Mouse (Mus musculus): ENCODE results near the gene Zfp428. TPM values are rescaled to one million over a fixed set of nuclear protein-coding genes. Genes with fewer than 3 reads are reported as not detected.

The Zfp428 gene
- polyA plus RNA-seq, 1 experiment from 2014 or later: 87.7 TPM

GRCm38 (mm10) chr7:24486654-24487130 lies 20.1 kb upstream of the Zfp428 start:
- H3K27me3 ChIP-seq (ENCODE audit: control insufficient read depth, insufficient read depth, low read length): no peaks in the 10 kb centered on the region
- H3K4me2 ChIP-seq (replicated peaks; ENCODE audit: low read depth, low read length): peak overlapping the region; percentile 13
- 0 out of 2 replicates have a peak, but pooled peaks cover 6% of the 10 kb centered on the region for H3K4me1 ChIP-seq (replicated peaks; ENCODE audit: control insufficient read depth, insufficient read depth, low read length)
- no peaks in the 10 kb centered on the region for H3K9me3 ChIP-seq (ENCODE audit: control insufficient read depth, low read length)
- H3K9ac ChIP-seq (ENCODE audit: low read depth, low read length): peak overlapping the region; percentile 43; the same call in 1 of the 2 replicates
- 46% methylated on average over 9 of the region's 9 CpGs for WGBS
- DNase-seq (ENCODE audit: low spot score): no peak
- peak overlapping the region; percentile 48 for H3K27ac ChIP-seq (ENCODE audit: low read depth, low read length)
- peaks cover 5% of the 10 kb centered on the region; the same call in 1 of the 2 replicates for H3K36me3 ChIP-seq (ENCODE audit: control insufficient read depth, insufficient read depth, low read length)
- ATAC-seq (ENCODE audit: low FRiP score): peak; percentile 58
- 0 out of 2 replicates have a peak overlapping the region, but pooled peaks have one; percentile 11 for H3K4me3 ChIP-seq (ENCODE audit: low read depth, low read length)

GRCm38 (mm10) chr7:24487403-24487802 lies 19.4 kb upstream of the Zfp428 start:
- DNase-seq (ENCODE audit: low spot score): no peak
- H3K36me3 ChIP-seq (ENCODE audit: control insufficient read depth, insufficient read depth, low read length): peaks cover 5% of the 10 kb centered on the region; the same call in 1 of the 2 replicates
- no peak overlapping the region for H3K4me3 ChIP-seq (ENCODE audit: low read depth, low read length)
- 0 out of 2 replicates have a peak, but pooled peaks cover 6% of the 10 kb centered on the region for H3K4me1 ChIP-seq (replicated peaks; ENCODE audit: control insufficient read depth, insufficient read depth, low read length)
- H3K9me3 ChIP-seq (ENCODE audit: control insufficient read depth, low read length): no peaks in the 10 kb centered on the region
- no peaks in the 10 kb centered on the region for H3K27me3 ChIP-seq (ENCODE audit: control insufficient read depth, insufficient read depth, low read length)
- ATAC-seq (ENCODE audit: low FRiP score): peak; percentile 21; the same call in 1 of the 2 replicates
- WGBS: 30% methylated on average over 1 of the region's 3 CpGs
- H3K9ac ChIP-seq (ENCODE audit: low read depth, low read length): 0 out of 2 replicates have a peak overlapping the region, but pooled peaks have one; percentile 43
- H3K4me2 ChIP-seq (replicated peaks; ENCODE audit: low read depth, low read length): no peak overlapping the region
- H3K27ac ChIP-seq (ENCODE audit: low read depth, low read length): 0 out of 2 replicates have a peak overlapping the region, but pooled peaks have one; percentile 39

GRCm38 (mm10) chr7:24488303-24488702 lies 18.5 kb upstream of the Zfp428 start:
- Histone ChIP-seq H3K9me3 (ENCODE audit: control insufficient read depth, low read length) (no peaks in the 10 kb centered on the region), H3K4me3 (ENCODE audit: low read depth, low read length) (no peak overlapping the region), H3K36me3 (ENCODE audit: control insufficient read depth, insufficient read depth, low read length) (peaks cover 5% of the 10 kb centered on the region; the same call in 1 of the 2 replicates), H3K27me3 (ENCODE audit: control insufficient read depth, insufficient read depth, low read length) (no peaks in the 10 kb centered on the region), H3K4me2 (replicated peaks; ENCODE audit: low read depth, low read length) (no peak overlapping the region), H3K27ac (ENCODE audit: low read depth, low read length) (no peak overlapping the region), H3K9ac (ENCODE audit: low read depth, low read length) (no peak overlapping the region), H3K4me1 (replicated peaks; ENCODE audit: control insufficient read depth, insufficient read depth, low read length) (0 out of 2 replicates have a peak, but pooled peaks cover 6% of the 10 kb centered on the region)
- 83% methylated on average over 8 of the region's 8 CpGs for whole genome bisulfite sequencing
- ATAC-seq (ENCODE audit: low FRiP score) (no peak), DNase-seq (ENCODE audit: low spot score) (no peak)

- H3K36me3 ChIP-seq (ENCODE audit: control insufficient read depth, insufficient read depth, low read length): no peaks in the 10 kb centered on the region; the same call in 1 of the 2 replicates
- DNase-seq (ENCODE audit: low spot score) (peak; percentile 57), ATAC-seq (ENCODE audit: low FRiP score) (peak; percentile 28; the same call in 1 of the 2 replicates)
- peak overlapping the region; percentile 28 for H3K4me2 ChIP-seq (replicated peaks; ENCODE audit: low read depth, low read length)
- peaks cover 6% of the 10 kb centered on the region; the same call in 1 of the 2 replicates for H3K4me1 ChIP-seq (replicated peaks; ENCODE audit: control insufficient read depth, insufficient read depth, low read length)
- peak overlapping the region; percentile 8; the same call in 1 of the 2 replicates for H3K4me3 ChIP-seq (ENCODE audit: low read depth, low read length)
- H3K9ac ChIP-seq (ENCODE audit: low read depth, low read length): no peak overlapping the region
- no peak overlapping the region for H3K27ac ChIP-seq (ENCODE audit: low read depth, low read length)
- no peaks in the 10 kb centered on the region for H3K9me3 ChIP-seq (ENCODE audit: control insufficient read depth, low read length)
- 14% methylated on average over 41 of the region's 43 CpGs for WGBS
- peaks cover 9% of the 10 kb centered on the region; the same call in 1 of the 2 replicates for H3K27me3 ChIP-seq (ENCODE audit: control insufficient read depth, insufficient read depth, low read length)
These were observed 6.8 kb upstream of the Zfp428 start for GRCm38 (mm10) chr7:24499856-24500577.

GRCm38 (mm10) chr7:24500929-24501328 lies 5.9 kb upstream of the Zfp428 start:
- Histone ChIP-seq H3K4me2 (replicated peaks; ENCODE audit: low read depth, low read length) (no peak overlapping the region), H3K9ac (ENCODE audit: low read depth, low read length) (no peak overlapping the region), H3K4me3 (ENCODE audit: low read depth, low read length) (no peak overlapping the region), H3K36me3 (ENCODE audit: control insufficient read depth, insufficient read depth, low read length) (no peaks in the 10 kb centered on the region; the same call in 1 of the 2 replicates), H3K9me3 (ENCODE audit: control insufficient read depth, low read length) (no peaks in the 10 kb centered on the region), H3K27me3 (ENCODE audit: control insufficient read depth, insufficient read depth, low read length) (peaks cover 9% of the 10 kb centered on the region; the same call in 1 of the 2 replicates), H3K27ac (ENCODE audit: low read depth, low read length) (no peak overlapping the region), H3K4me1 (replicated peaks; ENCODE audit: control insufficient read depth, insufficient read depth, low read length) (peaks cover 6% of the 10 kb centered on the region)
- ATAC-seq (ENCODE audit: low FRiP score): no peak
- WGBS: 38% methylated on average over 7 of the region's 7 CpGs
- DNase-seq (ENCODE audit: low spot score): peak; percentile 59

GRCm38 (mm10) chr7:24501492-24501891 lies 5.3 kb upstream of the Zfp428 start:
- DNase-seq (ENCODE audit: low spot score): no peak
- 48% methylated on average over 21 of the region's 21 CpGs for WGBS
- H3K27me3 ChIP-seq (ENCODE audit: control insufficient read depth, insufficient read depth, low read length): peaks cover 9% of the 10 kb centered on the region; the same call in 1 of the 2 replicates
- no peak overlapping the region for H3K27ac ChIP-seq (ENCODE audit: low read depth, low read length)
- H3K9ac ChIP-seq (ENCODE audit: low read depth, low read length): no peak overlapping the region
- no peak overlapping the region for H3K4me3 ChIP-seq (ENCODE audit: low read depth, low read length)
- H3K9me3 ChIP-seq (ENCODE audit: control insufficient read depth, low read length): no peaks in the 10 kb centered on the region
- H3K4me2 ChIP-seq (replicated peaks; ENCODE audit: low read depth, low read length): no peak overlapping the region
- no peak for ATAC-seq (ENCODE audit: low FRiP score)
- H3K4me1 ChIP-seq (replicated peaks; ENCODE audit: control insufficient read depth, insufficient read depth, low read length): peaks cover 6% of the 10 kb centered on the region
- H3K36me3 ChIP-seq (ENCODE audit: control insufficient read depth, insufficient read depth, low read length): no peaks in the 10 kb centered on the region; the same call in 1 of the 2 replicates

- no peak for DNase-seq (ENCODE audit: low spot score)
- Histone ChIP-seq H3K27me3 (ENCODE audit: control insufficient read depth, insufficient read depth, low read length) (no peaks in the 10 kb centered on the region; the same call in 1 of the 2 replicates), H3K4me3 (ENCODE audit: low read depth, low read length) (no peak overlapping the region), H3K9me3 (ENCODE audit: control insufficient read depth, low read length) (no peaks in the 10 kb centered on the region), H3K27ac (ENCODE audit: low read depth, low read length) (no peak overlapping the region), H3K4me1 (replicated peaks; ENCODE audit: control insufficient read depth, insufficient read depth, low read length) (peaks cover 6% of the 10 kb centered on the region), H3K9ac (ENCODE audit: low read depth, low read length) (no peak overlapping the region), H3K36me3 (ENCODE audit: control insufficient read depth, insufficient read depth, low read length) (no peaks in the 10 kb centered on the region; the same call in 1 of the 2 replicates), H3K4me2 (replicated peaks; ENCODE audit: low read depth, low read length) (no peak overlapping the region)
- no peak for ATAC-seq (ENCODE audit: low FRiP score)
- 21% methylated on average over 10 of the region's 10 CpGs for WGBS
These were observed 2.8 kb upstream of the Zfp428 start for GRCm38 (mm10) chr7:24504004-24504403.

- Histone ChIP-seq H3K4me2 (replicated peaks; ENCODE audit: low read depth, low read length) (no peak overlapping the region), H3K4me1 (replicated peaks; ENCODE audit: control insufficient read depth, insufficient read depth, low read length) (peaks cover 4% of the 10 kb centered on the region), H3K27ac (ENCODE audit: low read depth, low read length) (peak overlapping the region; percentile 37; the same call in 1 of the 2 replicates), H3K36me3 (ENCODE audit: control insufficient read depth, insufficient read depth, low read length) (no peaks in the 10 kb centered on the region; the same call in 1 of the 2 replicates), H3K27me3 (ENCODE audit: control insufficient read depth, insufficient read depth, low read length) (no peaks in the 10 kb centered on the region; the same call in 1 of the 2 replicates), H3K9ac (ENCODE audit: low read depth, low read length) (no peak overlapping the region), H3K4me3 (ENCODE audit: low read depth, low read length) (no peak overlapping the region), H3K9me3 (ENCODE audit: control insufficient read depth, low read length) (no peaks in the 10 kb centered on the region)
- WGBS: 11% methylated on average over 4 of the region's 4 CpGs
- ATAC-seq (ENCODE audit: low FRiP score): no peak
- no peak for DNase-seq (ENCODE audit: low spot score)
These were observed 1.9 kb upstream of the Zfp428 start for GRCm38 (mm10) chr7:24504868-24505267.
